Mouse (Mus musculus): ENCODE measurements around the gene Sdk2. TPM values are rescaled to one million over a fixed set of nuclear protein-coding genes. Genes with fewer than 3 reads are reported as not detected.

Gene Sdk2
- total RNA-seq, 2 experiments from 2014 or later, result 5.5 to 10.1 TPM

DNA sequence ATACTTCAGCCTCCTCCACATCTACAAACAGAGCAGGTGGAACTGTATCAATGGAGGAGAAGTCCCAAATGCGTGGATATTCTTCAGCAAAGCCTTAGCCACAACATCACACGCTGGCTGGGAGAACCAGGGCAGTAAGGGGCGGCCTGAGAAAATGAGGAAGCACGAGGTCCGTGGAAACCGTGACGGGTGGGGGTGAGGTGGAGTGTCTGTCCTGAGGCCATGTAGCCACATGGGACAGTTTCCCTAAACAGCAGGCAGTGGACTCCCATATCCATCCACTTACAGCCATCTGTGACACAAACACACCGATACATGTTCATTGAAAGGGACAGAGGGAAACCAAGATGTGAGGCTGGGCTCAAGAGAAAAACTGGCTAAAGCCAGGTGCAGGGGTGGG is 328.9 kb downstream of the Sdk2 start:
- DNase-seq, result no peak

DNA sequence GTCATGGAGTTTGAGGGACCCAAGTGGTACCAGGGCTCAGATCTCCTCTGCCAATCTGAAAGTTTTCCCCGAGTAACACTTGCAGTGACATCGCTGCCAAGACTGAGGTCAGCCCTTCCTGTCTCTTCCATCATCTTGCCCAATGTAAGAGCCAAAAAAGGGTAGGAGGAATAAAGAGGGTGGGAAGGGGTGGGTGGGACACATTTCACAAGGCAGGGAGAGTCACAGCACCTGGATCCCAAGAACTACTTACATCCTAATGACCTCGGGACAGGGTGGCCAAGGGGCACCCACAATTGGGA is 329.3 kb downstream of the Sdk2 start:
- DNase-seq, result no peak

DNA sequence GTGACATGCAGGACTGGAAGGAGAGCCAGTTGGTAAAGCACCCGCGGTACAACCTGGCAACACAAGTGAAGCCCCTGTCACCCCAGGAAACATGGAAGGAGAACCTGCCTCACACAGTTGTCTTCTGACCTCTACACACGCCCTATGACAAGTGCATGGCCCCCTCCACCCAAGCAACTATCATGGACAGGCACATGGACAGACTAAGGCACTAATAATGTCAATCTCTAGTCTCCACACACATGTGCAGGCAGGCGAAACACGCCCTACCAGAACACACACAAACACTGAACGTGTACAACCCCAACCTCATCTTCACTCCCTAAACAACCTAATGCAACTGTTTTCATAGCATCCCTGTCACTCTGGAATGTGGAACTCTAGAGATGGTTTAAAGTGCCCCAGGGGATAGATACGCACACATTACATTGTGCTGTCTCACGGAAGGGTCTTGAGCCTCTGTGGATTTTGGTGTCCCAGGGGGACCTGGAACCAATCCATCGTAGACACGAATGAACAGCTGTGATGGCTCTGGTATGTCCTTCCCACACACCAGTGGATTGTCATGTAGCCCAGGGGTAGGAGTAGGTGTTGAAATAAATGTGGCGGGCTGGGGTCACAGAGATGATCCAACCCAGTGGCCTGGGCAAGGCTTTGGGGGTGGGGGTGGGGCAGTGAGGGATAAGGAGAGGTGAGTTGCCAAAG is 329.8 kb downstream of the Sdk2 start:
- no peak for DNase-seq

DNA sequence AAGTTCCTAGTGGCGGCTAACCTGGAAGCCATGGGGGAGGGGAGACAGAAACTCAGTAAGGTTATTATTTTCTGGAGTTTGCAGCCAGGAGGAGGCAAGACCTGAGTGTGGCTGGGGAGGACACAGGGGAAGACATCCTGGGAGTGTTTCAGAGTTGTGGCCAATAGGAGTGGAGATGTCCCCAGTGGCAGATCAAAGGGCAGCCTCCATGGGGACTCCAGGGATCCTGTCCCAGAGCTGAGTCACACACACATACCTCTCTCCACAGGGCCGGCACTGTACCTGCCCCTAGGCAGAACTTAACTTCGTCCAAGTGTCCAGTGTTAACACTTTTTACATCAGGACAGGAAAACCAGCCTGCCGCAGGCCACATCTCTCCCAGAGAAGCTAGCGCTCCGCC is 331.7 kb downstream of the Sdk2 start:
- no peak for DNase-seq

DNA sequence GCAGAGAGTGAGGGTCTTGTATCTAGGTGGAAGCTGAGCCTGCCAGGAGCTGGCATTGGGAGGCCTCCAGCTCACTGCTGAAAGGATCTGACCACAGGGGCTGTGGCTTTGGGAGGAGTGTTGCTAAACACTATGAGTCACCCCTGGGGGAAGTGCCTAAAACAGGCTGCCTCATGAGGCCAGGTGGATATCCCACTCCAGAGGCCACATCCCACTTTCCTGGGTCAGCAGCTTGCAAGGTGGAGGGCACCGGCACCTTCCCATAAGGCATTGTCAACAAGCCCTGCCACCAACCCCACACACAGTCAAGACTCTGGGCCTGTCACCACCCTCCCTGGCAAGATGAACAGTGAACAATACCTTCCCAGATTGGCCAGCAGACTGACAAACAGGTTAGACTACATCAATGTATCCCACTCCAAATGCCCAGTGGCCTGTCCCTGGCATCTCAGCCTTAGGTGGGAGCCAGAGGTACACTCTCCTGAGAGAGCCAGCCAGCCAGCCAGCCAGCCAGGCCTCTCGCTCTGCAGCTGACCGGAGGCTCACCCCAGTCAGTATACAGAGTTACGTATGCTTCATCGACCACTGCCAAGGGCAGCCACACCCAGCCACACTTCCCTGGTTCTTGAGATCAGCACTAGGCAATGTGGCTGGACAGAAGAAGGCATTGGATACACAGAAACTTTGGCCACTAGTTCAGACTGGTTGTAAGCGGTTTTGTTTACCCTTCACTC is 333.0 kb downstream of the Sdk2 start:
- no peak for DNase-seq

DNA sequence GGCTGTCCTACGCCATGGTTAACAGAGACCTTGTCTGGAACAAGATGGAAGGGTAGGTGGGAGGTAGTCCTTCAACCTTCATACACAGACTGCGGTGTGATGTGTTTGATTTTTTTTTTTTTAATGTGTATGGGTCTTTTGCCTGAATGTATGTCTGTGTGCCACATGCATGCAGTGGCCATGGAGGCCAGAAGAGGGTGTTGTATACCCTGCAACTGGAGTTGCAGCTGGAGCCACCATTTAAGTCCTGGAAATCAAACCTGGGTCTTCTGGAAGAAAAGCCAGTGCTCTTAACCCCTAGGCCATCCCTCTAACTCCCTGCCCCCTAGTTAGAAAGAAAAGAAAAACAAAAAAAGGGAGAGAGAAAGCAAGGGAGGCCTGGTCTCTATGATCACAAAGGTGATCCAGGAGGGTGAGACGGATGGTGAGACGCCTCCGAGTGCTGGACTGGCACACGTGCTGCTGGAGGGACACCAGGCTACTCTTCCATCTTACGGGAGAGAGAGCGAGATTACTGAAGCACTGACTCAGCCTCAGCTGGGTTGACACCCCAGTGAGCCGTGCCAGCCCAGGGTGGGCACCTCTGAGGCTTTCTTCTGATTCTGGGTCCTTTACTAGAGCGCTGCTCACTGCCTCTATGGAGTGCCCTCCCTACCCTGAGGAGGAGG is 334.8 kb downstream of the Sdk2 start:
- DNase-seq, result no peak

DNA sequence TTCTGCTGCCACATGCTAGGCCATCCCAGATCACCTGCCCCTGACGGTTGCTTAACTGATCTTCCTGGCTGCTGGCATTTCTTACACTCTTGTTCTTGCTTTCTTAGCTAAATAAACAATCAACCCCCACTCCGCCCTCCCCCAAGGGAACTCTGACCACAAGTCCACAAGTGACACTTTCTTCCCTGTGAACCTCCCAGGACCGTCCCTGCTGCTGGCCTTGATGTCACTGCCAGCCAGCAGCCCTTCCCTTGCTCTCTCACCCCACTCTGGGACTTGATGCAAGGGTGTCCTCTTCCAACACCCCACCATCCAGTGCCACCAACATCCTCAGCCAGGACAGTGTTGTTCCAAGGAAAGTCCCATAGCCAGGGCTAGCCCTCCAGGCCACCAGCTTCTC is 336.0 kb downstream of the Sdk2 start:
- DNase-seq, result no peak

DNA sequence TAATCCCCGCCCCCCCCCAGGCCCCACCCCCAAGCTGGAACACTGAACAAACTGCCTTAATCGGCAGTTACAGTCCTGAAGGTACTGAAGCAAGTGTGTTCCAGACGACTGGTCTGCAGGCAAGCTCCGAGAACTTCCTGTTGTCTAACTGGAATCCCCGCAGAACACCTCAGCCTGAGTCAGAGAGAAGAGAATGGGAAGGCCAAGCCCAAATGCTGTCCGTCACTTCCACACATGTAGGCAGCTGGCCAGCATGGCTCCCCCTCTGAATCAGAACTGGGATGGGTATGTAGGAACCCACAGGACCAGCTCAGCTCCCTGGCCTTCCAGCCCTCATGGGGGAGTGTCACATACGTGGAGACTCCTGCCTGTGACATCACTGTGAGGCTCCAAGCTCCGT is 336.9 kb downstream of the Sdk2 start:
- no peak for DNase-seq

DNA sequence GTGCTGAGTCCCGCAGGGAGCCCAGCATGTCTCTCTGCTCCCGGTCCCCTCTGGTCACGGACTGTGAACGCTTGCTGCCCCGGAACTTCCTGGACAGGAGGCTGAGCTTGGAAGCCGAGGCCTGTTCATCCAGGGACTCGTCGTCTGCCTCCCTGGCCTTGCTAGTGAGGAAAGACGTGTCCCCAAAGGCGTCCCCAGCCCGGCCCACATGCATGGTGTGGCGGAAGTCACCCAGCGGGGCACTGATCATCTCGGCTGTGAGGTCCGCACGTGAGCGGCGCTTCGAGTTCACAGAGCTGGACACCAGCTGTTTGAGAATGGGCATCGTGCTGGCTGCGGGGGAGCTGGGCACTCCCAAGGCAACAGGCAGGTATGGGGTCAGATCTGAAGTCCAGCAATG is 337.6 kb downstream of the Sdk2 start:
- DNase-seq, result no peak

DNA sequence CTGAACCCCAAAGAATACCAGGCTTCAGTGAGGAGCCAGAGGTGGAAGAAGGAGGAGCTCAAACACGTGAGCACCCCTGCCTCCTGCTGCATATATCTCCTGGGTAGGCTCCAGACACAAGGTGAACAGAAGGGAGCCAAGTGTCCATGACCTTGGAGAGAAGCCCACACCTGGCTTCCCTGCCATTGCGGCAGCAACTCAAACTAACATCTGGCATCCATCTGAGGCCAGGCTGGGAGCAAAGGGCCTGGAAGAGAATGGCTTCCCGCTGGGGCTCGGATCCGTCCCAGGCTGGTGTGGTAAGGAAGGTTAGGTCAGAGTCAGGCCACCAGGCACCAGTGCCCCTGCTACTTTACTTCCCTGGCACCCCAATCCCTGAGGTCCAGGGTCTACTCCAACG is 338.9 kb downstream of the Sdk2 start:
- DNase-seq, result no peak

DNA sequence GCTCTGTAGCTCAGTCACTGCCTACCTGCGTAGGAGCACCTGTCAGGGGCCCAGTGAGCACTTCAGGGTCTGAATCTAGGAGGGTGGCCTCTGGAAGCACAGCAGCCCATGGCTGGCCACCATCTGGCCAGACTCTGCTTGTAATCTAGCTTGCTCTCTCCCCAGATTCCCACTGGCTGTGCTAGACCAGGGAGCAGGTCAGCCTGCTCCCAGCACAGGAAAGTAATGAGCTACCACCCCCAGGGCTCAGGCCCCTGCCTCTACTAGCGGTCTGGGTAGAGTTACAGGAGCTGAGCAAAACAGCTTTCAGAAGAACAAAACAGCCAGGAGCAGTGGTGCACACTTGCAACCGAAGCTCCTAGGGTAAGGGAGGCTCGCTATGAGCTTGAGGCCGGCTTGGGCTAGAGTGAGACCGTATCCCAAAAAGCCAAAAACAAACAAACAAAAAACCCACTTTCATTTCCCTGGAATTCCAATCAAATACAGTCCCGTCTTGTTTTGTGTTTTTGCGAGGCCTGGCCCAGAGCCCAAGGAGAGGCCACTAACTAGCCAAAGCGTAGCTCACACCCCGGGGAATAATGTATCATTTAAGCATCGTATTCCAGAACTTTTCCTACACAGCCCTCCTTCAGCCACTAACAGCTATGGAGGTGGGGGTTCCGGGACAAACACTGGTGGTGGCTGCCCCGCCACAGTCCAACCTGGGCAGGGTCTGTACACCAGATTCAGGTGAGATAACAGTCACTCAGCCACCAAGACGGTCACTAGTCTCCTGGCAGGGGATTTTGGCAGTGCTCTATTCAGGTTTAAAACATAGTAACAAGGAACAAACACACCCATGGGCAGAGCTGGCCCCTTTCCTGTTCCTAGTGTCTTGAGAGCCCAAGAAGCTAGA is 339.6 kb downstream of the Sdk2 start:
- no peak for DNase-seq

Measured in gastrocnemius, postnatal 10 days (tissue).